Mouse (Mus musculus) frontal cortex, adult (tissue): ENCODE data around the gene Nuak2.
"Not testable (repeated sequence)": the region's sequence is repeated elsewhere in the genome, so short reads cannot be mapped to it uniquely, and the experiment has no call there.

Source experiments
- ATAC-seq: cut with Nextera tagmentation; 2 replicates; pipeline ENCODE4 v1.9.2; 2017; ENCODE audit warnings: mild to moderate bottlenecking, moderate library complexity, mixed read lengths; ENCODE audit not compliant: low TSS enrichment

Nuak2 gene

GRCm38 (mm10) chr1:132315889-132316624 lies at the start of gene Nuak2:
Gene Nuak2 (plus strand): TSS chr1:132316126.
- peak; percentile 82 for ATAC-seq

GRCm38 (mm10) chr1:132266791-132267557 lies 49.0 kb upstream of the Nuak2 start:
- no peak for ATAC-seq

- ATAC-seq = peak; percentile 72
Measured at GRCm38 (mm10) chr1:132267959-132268358, 48.0 kb upstream of the Nuak2 start.

- ATAC-seq = peak; percentile 53
Measured at GRCm38 (mm10) chr1:132268418-132269060, 47.4 kb upstream of the Nuak2 start.

DNA sequence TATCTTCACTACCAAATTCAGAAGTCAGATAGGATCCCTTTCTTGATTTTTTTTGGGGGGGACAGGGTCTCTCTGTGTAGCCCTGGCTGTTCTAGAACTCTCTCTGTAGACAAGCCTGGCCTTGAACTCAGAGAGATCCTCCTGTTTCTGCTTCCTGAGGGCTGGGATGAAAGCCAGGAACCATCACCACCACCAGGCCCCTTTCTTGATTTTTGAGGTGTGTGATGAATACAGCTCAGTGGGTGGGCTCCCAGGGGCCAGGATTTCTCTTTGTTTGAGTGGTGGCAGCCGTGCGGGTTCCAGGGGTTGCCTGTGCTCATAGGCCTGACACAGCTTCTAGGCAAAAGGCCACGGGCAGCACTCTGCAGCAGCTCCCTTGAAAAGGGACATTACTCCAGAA lies 44.7 kb upstream of the Nuak2 start:
- no peak for ATAC-seq

DNA sequence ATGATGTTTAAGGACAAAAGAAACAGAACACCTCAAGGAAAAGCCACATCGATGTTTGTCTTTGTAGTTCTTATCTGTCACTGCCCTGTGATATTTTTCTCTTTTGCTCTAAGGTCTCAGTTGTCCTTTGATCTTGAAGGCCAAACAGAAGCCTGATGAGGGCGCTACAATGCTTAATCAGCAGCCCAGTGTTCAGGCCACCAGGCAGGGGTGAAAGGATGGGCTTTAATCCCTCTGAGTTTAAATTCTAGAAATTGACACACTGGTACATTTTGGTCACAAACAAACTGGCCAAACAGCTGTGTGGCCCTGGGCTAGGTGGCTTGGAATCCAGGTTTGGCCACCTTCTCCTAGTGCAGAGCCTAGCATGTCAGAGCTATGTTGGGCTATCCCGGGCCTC lies 39.2 kb upstream of the Nuak2 start:
- ATAC-seq = no peak

DNA sequence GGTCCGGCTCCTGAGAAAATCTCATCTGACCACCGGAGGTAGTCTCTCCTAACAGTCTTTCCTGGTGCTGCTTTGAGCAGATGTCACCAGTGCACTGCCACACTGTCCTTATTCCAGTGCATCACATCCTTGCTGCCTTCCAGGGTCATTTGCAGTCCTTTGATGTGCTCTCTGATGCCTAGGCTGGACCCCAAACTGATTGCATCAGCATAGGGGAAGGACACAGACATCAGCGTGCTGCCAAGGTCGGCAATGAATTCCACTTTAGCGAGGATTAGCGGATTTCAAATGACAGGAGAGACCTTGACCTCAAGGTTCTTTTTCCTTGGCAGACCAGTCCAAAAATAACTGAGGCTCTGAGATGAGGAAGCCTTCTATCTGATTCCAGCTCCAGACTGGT lies 38.8 kb upstream of the Nuak2 start:
- ATAC-seq = no peak

- not testable (repeated sequence) for ATAC-seq
Measured at GRCm38 (mm10) chr1:132280636-132281035, 35.3 kb upstream of the Nuak2 start.

DNA sequence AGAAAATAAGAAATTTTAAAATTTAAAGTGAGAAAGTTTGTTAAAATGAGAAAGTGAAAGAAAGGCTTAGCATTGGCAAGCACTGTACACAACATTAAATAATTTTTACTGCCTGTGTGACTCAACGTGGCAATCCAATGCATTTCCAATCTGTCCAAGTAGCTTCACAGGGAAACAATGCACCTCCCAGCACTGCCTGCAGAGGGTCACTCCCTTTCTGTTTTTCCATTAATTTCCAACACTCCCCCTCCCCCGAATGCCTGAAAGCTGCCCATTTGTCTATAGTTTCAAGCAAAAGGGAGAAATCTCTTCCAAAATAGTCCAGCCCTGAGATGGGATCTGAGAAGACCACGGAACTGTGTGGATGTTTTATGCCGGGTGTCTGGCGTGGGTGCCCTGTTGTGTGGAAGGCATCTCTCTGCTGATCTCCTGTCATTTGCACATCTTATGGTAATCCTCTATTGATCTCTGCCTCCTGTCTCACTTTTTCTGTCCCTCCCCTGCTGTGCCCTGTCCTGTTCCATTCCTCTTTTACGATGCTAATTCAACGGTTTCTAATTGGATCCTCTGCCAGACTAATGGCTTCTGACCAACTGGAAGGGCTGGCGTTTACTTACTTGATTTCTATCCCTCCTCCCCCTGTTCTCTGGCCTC lies 34.3 kb upstream of the Nuak2 start:
- ATAC-seq = no peak

- no peak for ATAC-seq
Measured at GRCm38 (mm10) chr1:132282177-132282536, 33.8 kb upstream of the Nuak2 start.

DNA sequence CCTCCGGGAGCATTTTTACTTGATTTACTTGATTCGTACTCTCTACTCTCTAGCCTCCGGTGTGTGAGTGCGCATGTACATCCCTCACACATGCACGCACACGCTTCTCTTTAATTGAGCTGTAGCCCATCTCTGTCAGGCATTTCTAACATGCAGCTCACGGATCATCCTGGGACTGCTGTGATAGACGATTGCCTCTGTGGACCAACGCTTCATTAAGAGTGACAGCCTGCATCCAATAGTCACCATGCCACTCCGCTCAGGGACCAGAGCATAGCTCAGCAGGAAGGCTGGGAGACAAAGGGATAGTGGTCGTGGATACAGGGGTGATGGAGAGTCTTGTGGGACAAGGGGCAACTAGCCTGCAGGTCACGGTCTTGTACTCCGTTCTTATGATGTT lies 32.9 kb upstream of the Nuak2 start:
- no peak for ATAC-seq

DNA sequence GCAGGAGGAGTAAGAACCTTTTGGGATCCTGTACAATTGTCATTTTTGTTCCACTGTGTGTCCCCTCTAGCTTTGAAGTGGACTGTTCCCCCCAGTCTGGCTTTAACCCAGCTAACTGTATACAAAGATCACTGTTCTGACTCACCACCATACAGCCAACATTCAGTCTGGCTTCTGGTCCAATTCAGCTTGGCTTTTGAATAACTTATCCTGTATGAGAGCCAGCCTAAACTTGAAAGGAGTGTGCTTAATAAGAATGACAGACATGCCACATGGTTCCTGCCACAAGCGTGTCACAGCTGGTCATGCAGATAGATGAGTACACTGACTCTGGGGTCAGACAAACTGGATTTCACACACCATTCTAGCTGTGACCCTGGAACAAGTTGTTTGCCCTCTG lies 29.2 kb upstream of the Nuak2 start:
- ATAC-seq = no peak

DNA sequence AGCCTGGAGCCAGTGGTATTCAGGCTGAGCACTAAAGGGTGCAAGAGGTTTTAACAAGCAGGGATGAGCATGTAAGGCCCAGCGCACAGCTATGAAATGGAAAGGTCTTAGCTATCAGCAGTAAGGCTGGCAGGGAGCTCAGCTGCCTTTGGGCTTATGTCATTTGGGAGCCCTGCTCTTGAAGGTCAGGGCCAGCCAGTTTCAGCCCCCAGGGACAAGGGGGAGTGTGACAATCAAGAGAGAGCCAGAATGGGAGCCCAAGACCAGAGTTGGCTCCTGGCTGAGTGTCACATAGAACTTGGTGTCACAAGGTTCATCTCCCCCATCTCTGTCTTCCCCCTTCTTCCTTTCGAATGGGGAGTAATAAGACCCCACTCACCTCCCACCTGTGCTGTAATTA lies 28.5 kb upstream of the Nuak2 start:
- no peak for ATAC-seq

DNA sequence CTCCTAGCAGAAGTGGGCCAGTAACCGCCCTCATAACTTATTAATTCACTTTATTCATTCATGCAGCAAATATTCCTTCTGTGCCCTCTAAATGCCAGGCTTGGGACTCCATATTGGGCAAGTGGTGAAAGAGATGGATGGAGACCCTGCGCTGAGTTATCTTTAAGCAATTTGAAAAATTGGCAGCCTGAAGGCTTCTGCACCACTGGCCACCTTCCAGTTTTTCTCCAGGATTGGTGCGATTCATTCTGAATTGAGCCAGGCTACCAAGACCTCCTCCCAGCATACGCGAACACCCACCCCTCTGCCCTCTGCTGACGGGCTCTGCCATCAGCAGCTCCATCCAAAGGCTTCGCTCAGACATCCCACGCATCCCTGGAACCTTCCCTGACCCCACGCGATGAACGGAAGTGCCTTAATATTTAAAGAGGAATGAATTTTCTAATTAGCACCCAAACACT lies 27.9 kb upstream of the Nuak2 start:
- ATAC-seq = no peak

GRCm38 (mm10) chr1:132289965-132290364 lies 26.0 kb upstream of the Nuak2 start:
- no peak for ATAC-seq

DNA sequence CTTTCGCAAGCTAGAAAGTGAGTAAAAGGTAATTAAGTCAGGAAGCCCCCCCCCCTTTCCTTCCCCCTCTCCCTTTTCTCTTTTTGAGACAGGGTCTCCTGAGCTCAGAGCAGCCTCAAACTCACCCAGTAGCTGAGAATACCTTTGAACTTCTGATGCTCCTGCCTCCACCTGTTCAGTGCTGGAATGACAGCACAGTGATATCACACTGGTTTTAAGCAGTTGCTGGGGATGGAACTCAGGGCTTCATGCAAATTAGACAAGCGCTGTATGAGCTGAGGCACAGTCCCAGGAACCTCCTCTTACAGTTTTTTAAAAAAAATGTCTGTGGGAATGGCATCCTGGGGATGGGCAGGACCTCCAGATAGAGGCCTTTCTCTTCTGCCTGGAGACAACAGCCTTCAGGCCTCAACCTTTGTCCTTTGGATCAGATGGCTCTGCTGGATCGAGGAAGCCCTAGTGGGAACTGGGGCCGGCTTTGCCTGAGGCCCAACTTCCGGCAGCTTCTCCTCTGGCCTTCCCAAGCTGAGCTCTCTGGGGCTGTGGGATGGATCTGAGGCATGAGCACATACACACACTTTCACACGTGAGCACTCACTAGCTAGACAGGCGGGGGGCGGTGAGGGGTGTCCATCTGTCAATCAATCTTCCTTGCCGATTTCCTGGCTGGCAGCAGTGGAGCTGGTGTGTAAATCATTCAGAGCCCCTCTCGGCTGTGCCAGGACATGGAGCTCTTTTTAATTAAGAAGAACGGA lies 24.8 kb upstream of the Nuak2 start:
- no peak for ATAC-seq

DNA sequence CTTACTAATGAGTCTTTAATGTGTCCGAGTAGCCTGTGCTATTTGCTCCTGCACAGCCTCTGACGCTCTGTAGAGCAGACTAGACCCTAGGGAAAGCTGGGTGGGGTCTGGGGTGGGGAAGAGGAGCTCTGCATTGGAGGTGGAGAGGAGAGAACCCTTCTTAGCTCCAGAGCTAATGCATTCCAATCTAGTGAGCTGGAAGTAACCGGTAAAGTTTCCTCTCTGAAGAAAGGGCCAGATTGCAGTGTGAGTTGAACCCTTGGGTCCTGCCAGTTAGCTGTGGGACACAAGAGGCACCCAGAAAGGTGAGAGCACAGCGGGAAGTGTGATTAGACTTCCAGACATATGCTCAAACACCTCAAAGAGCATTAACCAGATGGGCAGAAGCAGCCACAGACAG lies 24.2 kb upstream of the Nuak2 start:
- ATAC-seq = no peak

DNA sequence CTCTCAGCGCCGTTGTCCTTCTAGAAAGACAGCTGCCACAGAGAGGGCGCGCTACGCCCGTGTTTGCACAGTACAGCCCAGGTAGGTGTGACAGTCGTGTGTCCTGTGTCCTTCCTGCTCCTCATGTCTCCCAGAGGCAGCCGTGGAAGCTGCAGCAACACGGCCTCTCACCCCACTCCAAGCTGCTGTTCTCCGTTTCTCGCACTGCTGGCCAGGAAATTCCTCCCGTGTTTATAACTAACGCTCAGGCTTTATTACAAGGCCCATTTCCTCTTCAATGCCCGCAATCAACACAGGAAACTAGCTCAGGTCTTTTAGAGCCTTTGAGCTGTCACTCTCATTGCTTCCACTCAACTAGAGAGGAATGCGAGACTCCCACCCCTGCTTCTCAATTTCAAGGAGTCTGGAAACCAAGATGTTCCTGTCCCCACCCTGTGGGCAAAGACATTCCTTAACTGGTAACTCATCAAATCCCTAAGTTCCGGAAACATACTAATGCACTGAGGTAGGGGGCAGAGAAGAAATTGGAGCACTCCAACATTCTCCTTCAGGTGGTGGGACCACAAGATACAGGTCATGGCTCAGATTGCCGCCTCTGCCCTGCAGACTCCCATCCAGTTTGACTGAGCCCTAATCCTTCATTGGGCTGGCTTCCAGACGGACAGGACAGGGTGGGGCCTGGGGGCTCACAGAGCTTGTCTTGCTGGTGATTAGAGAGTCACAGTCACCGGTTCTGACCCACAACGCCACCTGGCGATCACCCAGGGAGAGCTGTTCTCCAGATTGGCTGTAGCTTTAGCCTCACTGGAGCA lies 23.4 kb upstream of the Nuak2 start:
- no peak for ATAC-seq

DNA sequence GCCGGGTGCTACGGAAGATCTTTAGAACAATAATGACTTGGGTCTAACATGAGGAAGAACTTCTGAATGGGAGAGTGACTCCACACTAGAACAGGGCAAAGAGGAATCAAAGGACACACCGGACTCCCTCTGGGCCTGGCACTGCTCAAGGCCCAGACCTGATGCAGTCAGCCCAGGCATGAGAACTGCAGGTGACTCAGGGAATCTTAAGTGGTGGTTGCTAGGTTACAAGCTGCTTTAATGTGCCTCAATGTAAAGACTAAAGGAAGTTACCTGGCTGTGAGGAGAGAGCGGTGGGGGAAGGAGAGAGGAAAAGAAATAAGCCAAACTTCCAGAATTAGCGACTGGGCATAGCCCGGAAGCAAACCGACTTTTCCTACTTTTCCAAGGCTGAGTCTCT lies 20.4 kb upstream of the Nuak2 start:
- no peak for ATAC-seq

DNA sequence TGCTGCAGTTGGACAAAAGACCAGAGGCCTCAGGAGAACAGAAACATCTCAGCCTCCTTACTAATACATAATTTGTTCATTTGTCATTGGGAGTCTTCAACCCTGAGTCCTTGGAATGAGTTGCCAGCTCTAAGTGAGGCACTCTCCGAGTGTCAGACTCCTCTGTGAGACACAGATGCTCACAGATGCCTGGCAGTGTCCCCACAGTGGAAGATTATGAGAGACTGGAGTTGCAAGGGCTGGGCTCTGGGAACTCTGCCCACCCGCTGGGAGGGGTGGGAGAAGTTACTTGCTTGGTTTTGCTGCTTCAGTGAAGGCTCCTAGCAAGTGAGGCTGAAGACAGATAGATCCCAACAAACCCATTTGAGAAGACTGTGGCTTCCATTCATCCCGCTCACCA lies 19.9 kb upstream of the Nuak2 start:
- no peak for ATAC-seq

GRCm38 (mm10) chr1:132298425-132298800 lies 17.5 kb upstream of the Nuak2 start, which contains the start of gene Klhdc8a:
Gene Klhdc8a (plus strand): TSS chr1:132298626.
- ATAC-seq = peak; percentile 58
